Mouse (Mus musculus) neural tube, embryonic 11.5 days (tissue): ENCODE data around the gene Galnt7. TPM values are rescaled to one million over a fixed set of nuclear protein-coding genes. Genes with fewer than 3 reads are reported as not detected.

Source experiments
- ATAC-seq: fragments of 200-750 bp; cut with Nextera tagmentation; 2 replicates; pipeline ENCODE4 v1.8.0; 2017; ENCODE audit warnings: moderate number of reproducible peaks, mild to moderate bottlenecking, moderate TSS enrichment, moderate library complexity; ENCODE audit not compliant: insufficient read depth, low FRiP score, low TSS enrichment
- DNase-seq: peaks from one replicate; pipeline ENCODE4 v3.0.0-alpha.2; 2015; ENCODE audit warnings: low spot score
- H3K27ac ChIP-seq: fragments of 300-500 bp; sonication (generic); 2 replicates; pipeline ENCODE4 v1.5.1; 2014; ENCODE audit warnings: low read depth, mild to moderate bottlenecking, low read length
- H3K27me3 ChIP-seq: fragments of 300-500 bp; sonication (generic); 2 replicates; pipeline ENCODE4 v1.6.1; 2014; ENCODE audit warnings: mild to moderate bottlenecking, low read length, mixed read lengths; ENCODE audit not compliant: control insufficient read depth, insufficient read depth
- H3K36me3 ChIP-seq: fragments of 300-500 bp; sonication (generic); 2 replicates; pipeline ENCODE4 v1.6.1; 2014; ENCODE audit warnings: mild to moderate bottlenecking, low read length, moderate library complexity, mixed read lengths; ENCODE audit not compliant: control insufficient read depth, insufficient read depth
- H3K4me1 ChIP-seq: fragments of 300-500 bp; sonication (generic); 2 replicates; pipeline ENCODE4 v1.6.1; 2014; ENCODE audit warnings: low read length, mixed read lengths; ENCODE audit not compliant: control insufficient read depth, insufficient read depth
- H3K4me2 ChIP-seq: fragments of 300-500 bp; sonication (generic); 2 replicates; pipeline ENCODE4 v1.6.1; 2014; ENCODE audit warnings: low read depth, mild to moderate bottlenecking, moderate library complexity
- H3K4me3 ChIP-seq: fragments of 300-500 bp; sonication (generic); 2 replicates; pipeline ENCODE4 v1.5.1; 2014; ENCODE audit warnings: low read depth, low read length
- H3K9ac ChIP-seq: fragments of 300-500 bp; sonication (generic); 2 replicates; pipeline ENCODE4 v1.6.1; 2014; ENCODE audit warnings: mild to moderate bottlenecking, low read length
- H3K9me3 ChIP-seq: fragments of 300-500 bp; sonication (generic); 2 replicates; pipeline ENCODE4 v1.6.1; 2016; ENCODE audit warnings: low read length; ENCODE audit not compliant: control insufficient read depth
- WGBS: fragments of 180-500 bp; shearing (Covaris S2); extraction: QIAGEN DNeasy Blood & Tissue Kit; methylation state at CpG from one replicate; pipeline ENCODE4 v1.1.7; 2014; 5-methylcytosine and 5-hydroxymethylcytosine counted together
- polyA plus RNA-seq: library from polyadenylated mRNA; unstranded; fragments of >200 nt; fragmentation: Nextera tagmentation; extraction: Ambion mirVana; gene quantifications from 2 replicates; pipeline ENCODE4 v1.2.1, GENCODE M21; 2014

The Galnt7 gene
- polyA plus RNA-seq, 1 experiment from 2014 or later: 20.1 TPM

- DNase-seq (no peak), ATAC-seq (no peak)
- no peaks in the 10 kb centered on the region for H3K4me1 ChIP-seq
- H3K9ac ChIP-seq: no peak overlapping the region
- H3K27me3 ChIP-seq: no peaks in the 10 kb centered on the region
- H3K4me3 ChIP-seq: no peak overlapping the region
- no peak overlapping the region for H3K27ac ChIP-seq
- no peaks in the 10 kb centered on the region for H3K36me3 ChIP-seq
- WGBS: 68% methylated on average over 8 of the region's 8 CpGs
- H3K4me2 ChIP-seq: no peak overlapping the region
- no peaks in the 10 kb centered on the region for H3K9me3 ChIP-seq
These were observed 154.4 kb downstream of the Galnt7 start for GRCm38 (mm10) chr8:57498494-57498846.

GRCm38 (mm10) chr8:57491873-57492272 is 161.0 kb downstream of the Galnt7 start:
- Histone ChIP-seq H3K4me2 (no peak overlapping the region), H3K4me1 (no peaks in the 10 kb centered on the region), H3K36me3 (no peaks in the 10 kb centered on the region), H3K27ac (no peak overlapping the region), H3K9ac (no peak overlapping the region), H3K9me3 (no peaks in the 10 kb centered on the region), H3K4me3 (no peak overlapping the region), H3K27me3 (no peaks in the 10 kb centered on the region)
- no peak for ATAC-seq
- DNase-seq: no peak
- WGBS: 95% methylated on average over 4 of the region's 4 CpGs

- DNase-seq (no peak), ATAC-seq (no peak)
- Histone ChIP-seq H3K36me3 (no peaks in the 10 kb centered on the region), H3K4me1 (peaks cover 4% of the 10 kb centered on the region), H3K4me3 (no peak overlapping the region), H3K9me3 (no peaks in the 10 kb centered on the region), H3K4me2 (no peak overlapping the region), H3K27me3 (no peaks in the 10 kb centered on the region), H3K9ac (no peak overlapping the region), H3K27ac (no peak overlapping the region)
These were observed 162.9 kb downstream of the Galnt7 start for GRCm38 (mm10) chr8:57489896-57490295.

GRCm38 (mm10) chr8:57489366-57489765 is 163.5 kb downstream of the Galnt7 start:
- Histone ChIP-seq H3K9ac (no peak overlapping the region), H3K36me3 (no peaks in the 10 kb centered on the region), H3K4me2 (no peak overlapping the region), H3K27ac (no peak overlapping the region), H3K9me3 (no peaks in the 10 kb centered on the region), H3K4me1 (peaks cover 4% of the 10 kb centered on the region), H3K4me3 (no peak overlapping the region), H3K27me3 (no peaks in the 10 kb centered on the region)
- no peak for DNase-seq
- no peak for ATAC-seq
- 94% methylated on average over 1 of the region's 1 CpGs for WGBS

- Histone ChIP-seq H3K4me1 (peaks cover 4% of the 10 kb centered on the region), H3K4me2 (peak overlapping the region; percentile 78), H3K36me3 (0 out of 2 replicates have a peak, but pooled peaks cover 3% of the 10 kb centered on the region), H3K27ac (peak overlapping the region; percentile 96; the same call in 1 of the 2 replicates), H3K9ac (peak overlapping the region; percentile 56), H3K4me3 (peak overlapping the region; percentile 81), H3K9me3 (no peaks in the 10 kb centered on the region), H3K27me3 (no peaks in the 10 kb centered on the region)
- peak; percentile 39 for ATAC-seq
- peak; percentile 72 for DNase-seq
- WGBS: under 1% methylated on average over 25 of the region's 25 CpGs
These were observed 164.5 kb downstream of the Galnt7 start for GRCm38 (mm10) chr8:57488312-57488765.

GRCm38 (mm10) chr8:57487441-57488155 is 165.2 kb downstream of the Galnt7 start, which contains the start of gene Sap30:
Gene Sap30 (minus strand): TSS chr8:57487860.
- DNase-seq: peak; percentile 99
- Histone ChIP-seq H3K36me3 (0 out of 2 replicates have a peak, but pooled peaks cover 3% of the 10 kb centered on the region), H3K9me3 (no peaks in the 10 kb centered on the region), H3K4me2 (peak within 1 kb of the TSS; percentile 78), H3K4me1 (peaks cover 4% of the 10 kb centered on the region), H3K27me3 (no peaks in the 10 kb centered on the region), H3K27ac (peak within 1 kb of the TSS; percentile 96), H3K9ac (peak within 1 kb of the TSS; percentile 90), H3K4me3 (peak within 1 kb of the TSS; percentile 81)
- peak; percentile 94 for ATAC-seq
- WGBS: under 1% methylated on average over 66 of the region's 66 CpGs

GRCm38 (mm10) chr8:57486491-57487440 is 166.1 kb downstream of the Galnt7 start:
- DNase-seq (peak; percentile 79), ATAC-seq (peak; percentile 70)
- Histone ChIP-seq H3K27ac (peak overlapping the region; percentile 96), H3K4me1 (peaks cover 4% of the 10 kb centered on the region), H3K27me3 (no peaks in the 10 kb centered on the region), H3K9ac (peak overlapping the region; percentile 90), H3K36me3 (0 out of 2 replicates have a peak, but pooled peaks cover 5% of the 10 kb centered on the region), H3K9me3 (no peaks in the 10 kb centered on the region), H3K4me3 (peak overlapping the region; percentile 81), H3K4me2 (peak overlapping the region; percentile 78)
- WGBS: under 1% methylated on average over 54 of the region's 54 CpGs

GRCm38 (mm10) chr8:57480606-57481005 is 172.2 kb downstream of the Galnt7 start:
- Histone ChIP-seq H3K9ac (no peak overlapping the region), H3K4me3 (no peak overlapping the region), H3K27me3 (no peaks in the 10 kb centered on the region), H3K36me3 (peaks cover 5% of the 10 kb centered on the region; the same call in 1 of the 2 replicates), H3K4me2 (no peak overlapping the region), H3K9me3 (no peaks in the 10 kb centered on the region), H3K4me1 (peaks cover 4% of the 10 kb centered on the region), H3K27ac (no peak overlapping the region)
- 76% methylated on average over 4 of the region's 4 CpGs for WGBS
- ATAC-seq: no peak
- DNase-seq: no peak
